Mouse (Mus musculus): Measurements from ENCODE around the gene Gbf1. TPM values are rescaled to one million over a fixed set of nuclear protein-coding genes. Genes with fewer than 3 reads are reported as not detected.
"Not testable (repeated sequence)": the region's sequence is repeated elsewhere in the genome, so short reads cannot be mapped to it uniquely, and the experiment has no call there.

Gbf1 gene
- total and polyA plus RNA-seq, 3 experiments: 23.7 to 400 (median 54.1) TPM

DNA sequence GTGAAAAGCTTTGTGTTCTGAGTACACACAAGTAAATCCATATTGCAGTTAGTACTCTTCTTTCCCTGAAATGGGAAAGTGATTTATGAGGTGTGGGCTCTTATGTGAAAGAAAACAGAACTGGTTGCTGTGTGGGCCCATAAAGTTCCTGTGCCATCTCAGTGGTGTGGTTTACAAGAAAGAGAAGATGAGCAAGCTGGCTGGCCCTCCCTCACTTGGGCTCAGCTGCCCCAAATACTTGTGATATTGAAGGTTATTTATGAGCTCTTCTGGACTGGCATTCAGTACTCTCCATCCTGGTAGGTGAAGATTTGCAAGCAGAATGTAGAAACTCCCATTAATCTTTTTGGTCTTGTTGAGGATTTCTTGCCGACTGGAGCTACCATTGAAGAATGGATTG is 64.4 kb downstream of the Gbf1 start:
- DNase-seq (ENCODE audit: low read depth, low spot score): no peak
- Histone ChIP-seq H3K27ac (ENCODE audit: control insufficient read depth, low read depth, low read length) (no peak overlapping the region), H3K9me3 (replicated peaks; ENCODE audit: insufficient read depth, low read length) (no peaks in the 10 kb centered on the region), H3K4me3 (ENCODE audit: control insufficient read depth in 1 of 2, insufficient read depth in 1 of 2, low read depth in 2 of 2, low read length in 2 of 2) (no peak overlapping the region), H3K79me2 (ENCODE audit: control insufficient read depth, insufficient read depth, low read length, poor library complexity) (no peaks in the 10 kb centered on the region; the same call in 1 of the 2 replicates), H3K4me1 (ENCODE audit: control insufficient read depth in 1 of 2, insufficient read depth in 2 of 2, low read length in 2 of 2) (no peaks in the 10 kb centered on the region), H3K27me3 (ENCODE audit: control insufficient read depth in 1 of 2, insufficient read depth in 2 of 2, low read length in 2 of 2) (no peaks in the 10 kb centered on the region), H3K9ac (ENCODE audit: control insufficient read depth, low read depth, low read length, poor library complexity, severe bottlenecking) (no peak overlapping the region), H3K36me3 (ENCODE audit: control insufficient read depth in 1 of 2, insufficient read depth in 2 of 2, low read length in 2 of 2) (no peaks in the 10 kb centered on the region)
- TF ChIP-seq CHD2 (IDR thresholded peaks at IDR 0.05; ENCODE audit: low read length): no peak
- TF ChIP-seq POLR2AphosphoS2 (IDR thresholded peaks at IDR 0.05; ENCODE audit: low read length): no peak
- no peak for TF ChIP-seq RAD21 (IDR thresholded peaks at IDR 0.05; ENCODE audit: low read depth, low read length)
- TF ChIP-seq ZKSCAN1 (IDR thresholded peaks at IDR 0.05; ENCODE audit: low read depth, low read length): no peak

DNA sequence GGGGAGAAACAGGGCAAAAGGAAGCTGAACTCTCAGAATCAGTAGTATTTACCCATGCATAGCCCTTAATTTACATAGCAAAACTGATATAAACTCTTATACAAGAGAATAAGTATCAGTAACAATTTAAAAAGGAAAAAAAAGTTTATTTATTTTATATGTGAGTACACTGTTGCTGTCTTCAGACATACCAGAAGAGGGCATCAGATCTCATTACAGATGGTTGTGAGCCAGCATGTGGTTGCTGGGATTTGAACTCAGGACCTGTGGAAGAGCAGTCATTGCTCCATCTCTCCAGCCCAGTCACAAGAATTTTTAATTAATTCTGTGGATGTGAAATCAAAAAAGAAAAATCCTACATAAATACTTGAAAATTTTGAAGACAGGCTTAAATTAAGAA is 65.0 kb downstream of the Gbf1 start:
- H3K27me3 ChIP-seq (ENCODE audit: control insufficient read depth in 1 of 2, insufficient read depth in 2 of 2, low read length in 2 of 2); H3K9me3 ChIP-seq (replicated peaks; ENCODE audit: insufficient read depth, low read length); H3K4me1 ChIP-seq (ENCODE audit: control insufficient read depth in 1 of 2, insufficient read depth in 2 of 2, low read length in 2 of 2); H3K27ac ChIP-seq (ENCODE audit: control insufficient read depth, low read depth, low read length); DNase-seq (ENCODE audit: low read depth, low spot score); H3K36me3 ChIP-seq (ENCODE audit: control insufficient read depth in 1 of 2, insufficient read depth in 2 of 2, low read length in 2 of 2); H3K4me3 ChIP-seq (ENCODE audit: control insufficient read depth in 1 of 2, insufficient read depth in 1 of 2, low read depth in 2 of 2, low read length in 2 of 2); H3K9ac ChIP-seq (ENCODE audit: control insufficient read depth, low read depth, low read length, poor library complexity, severe bottlenecking); H3K79me2 ChIP-seq (ENCODE audit: control insufficient read depth, insufficient read depth, low read length, poor library complexity): not testable (repeated sequence)
- TF ChIP-seq SMC3 (IDR thresholded peaks at IDR 0.05; ENCODE audit: low read depth, low read length) (peak; percentile 26), CTCF (IDR thresholded peaks at IDR 0.05 in 2 of 3, conservative IDR thresholded peaks at IDR 0.05 in 1 of 3; ENCODE audit: control insufficient read depth in 1 of 3, insufficient read depth in 1 of 3, low read depth in 2 of 3, low read length in 3 of 3, poor library complexity in 1 of 3, severe bottlenecking in 1 of 3) (peak in 1 of 3 experiments; percentile 14; a peak in 1 of 6 replicates)

DNA sequence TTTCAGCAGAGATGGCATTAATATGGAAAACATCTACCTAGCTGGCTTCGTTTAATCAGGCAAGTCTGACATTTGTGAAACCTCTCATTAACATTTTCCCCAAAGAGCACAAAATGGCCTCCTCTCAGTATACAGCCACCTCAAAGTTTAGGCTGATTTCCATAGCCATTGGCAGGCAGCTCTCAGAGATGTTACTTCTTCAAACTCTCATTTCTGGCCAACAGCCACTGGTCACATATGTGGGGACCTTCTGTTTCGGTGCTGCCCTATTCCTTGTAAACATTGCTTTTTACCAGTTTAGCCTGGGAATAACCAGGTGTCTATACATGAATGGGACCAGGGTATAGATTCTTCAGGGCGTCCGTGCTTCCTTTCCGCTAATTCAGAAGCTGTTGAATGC is 67.8 kb downstream of the Gbf1 start:
- Histone ChIP-seq H3K27me3 (ENCODE audit: control insufficient read depth in 1 of 2, insufficient read depth in 2 of 2, low read length in 2 of 2) (no peaks in the 10 kb centered on the region), H3K36me3 (ENCODE audit: control insufficient read depth in 1 of 2, insufficient read depth in 2 of 2, low read length in 2 of 2) (peaks cover 0 to 2% of the 10 kb centered on the region in 2 experiments; a peak in 1 of 4 replicates), H3K9ac (ENCODE audit: control insufficient read depth, low read depth, low read length, poor library complexity, severe bottlenecking) (no peak overlapping the region), H3K4me1 (ENCODE audit: control insufficient read depth in 1 of 2, insufficient read depth in 2 of 2, low read length in 2 of 2) (no peaks in the 10 kb centered on the region), H3K27ac (ENCODE audit: control insufficient read depth, low read depth, low read length) (no peak overlapping the region), H3K4me3 (ENCODE audit: control insufficient read depth in 1 of 2, insufficient read depth in 1 of 2, low read depth in 2 of 2, low read length in 2 of 2) (no peak overlapping the region), H3K9me3 (replicated peaks; ENCODE audit: insufficient read depth, low read length) (no peaks in the 10 kb centered on the region), H3K79me2 (ENCODE audit: control insufficient read depth, insufficient read depth, low read length, poor library complexity) (no peaks in the 10 kb centered on the region; the same call in 1 of the 2 replicates)
- TF ChIP-seq RAD21 (IDR thresholded peaks at IDR 0.05; ENCODE audit: low read depth, low read length) (no peak), CTCF (IDR thresholded peaks at IDR 0.05 in 2 of 3, conservative IDR thresholded peaks at IDR 0.05 in 1 of 3; ENCODE audit: control insufficient read depth in 1 of 3, insufficient read depth in 1 of 3, low read depth in 2 of 3, low read length in 3 of 3, poor library complexity in 1 of 3, severe bottlenecking in 1 of 3) (no peak), MAZ (IDR thresholded peaks at IDR 0.05; ENCODE audit: low read depth, low read length) (no peak), POLR2AphosphoS5 (IDR thresholded peaks at IDR 0.05; ENCODE audit: borderline replicate concordance, low read depth, low read length) (no peak), SMC3 (IDR thresholded peaks at IDR 0.05; ENCODE audit: low read depth, low read length) (no peak), BHLHE40 (IDR thresholded peaks at IDR 0.05; ENCODE audit: borderline replicate concordance, low read depth, low read length) (no peak), E2F4 (IDR thresholded peaks at IDR 0.05; ENCODE audit: borderline replicate concordance, low read depth, low read length) (no peak), GABPA (IDR thresholded peaks at IDR 0.05; ENCODE audit: low read depth, low read length) (no peak), ZNF384 (IDR thresholded peaks at IDR 0.05; ENCODE audit: low read depth, low read length) (no peak), MYB (IDR thresholded peaks at IDR 0.05; ENCODE audit: low read depth, low read length) (no peak), ZC3H11A (IDR thresholded peaks at IDR 0.05; ENCODE audit: low read depth, low read length) (no peak), ZMIZ1 (IDR thresholded peaks at IDR 0.05; ENCODE audit: low read depth, low read length) (no peak), POLR2AphosphoS2 (IDR thresholded peaks at IDR 0.05; ENCODE audit: low read length) (no peak), MAX (IDR thresholded peaks at IDR 0.05; ENCODE audit: low read length) (no peak), ZKSCAN1 (IDR thresholded peaks at IDR 0.05; ENCODE audit: low read depth, low read length) (no peak)
- no peak for DNase-seq (ENCODE audit: low read depth, low spot score)

All from MEL (cell line).